Mouse (Mus musculus) CD4-positive helper T cell, adult 2 months (primary cell): ENCODE measurements around the gene Hist1h2ai.

Experiments
- DNase-seq: peaks from one replicate; pipeline ENCODE4 v3.0.0-alpha.2; 2012; ENCODE audit warnings: low read depth, missing footprints, low spot score

The Hist1h2ai gene

DNA sequence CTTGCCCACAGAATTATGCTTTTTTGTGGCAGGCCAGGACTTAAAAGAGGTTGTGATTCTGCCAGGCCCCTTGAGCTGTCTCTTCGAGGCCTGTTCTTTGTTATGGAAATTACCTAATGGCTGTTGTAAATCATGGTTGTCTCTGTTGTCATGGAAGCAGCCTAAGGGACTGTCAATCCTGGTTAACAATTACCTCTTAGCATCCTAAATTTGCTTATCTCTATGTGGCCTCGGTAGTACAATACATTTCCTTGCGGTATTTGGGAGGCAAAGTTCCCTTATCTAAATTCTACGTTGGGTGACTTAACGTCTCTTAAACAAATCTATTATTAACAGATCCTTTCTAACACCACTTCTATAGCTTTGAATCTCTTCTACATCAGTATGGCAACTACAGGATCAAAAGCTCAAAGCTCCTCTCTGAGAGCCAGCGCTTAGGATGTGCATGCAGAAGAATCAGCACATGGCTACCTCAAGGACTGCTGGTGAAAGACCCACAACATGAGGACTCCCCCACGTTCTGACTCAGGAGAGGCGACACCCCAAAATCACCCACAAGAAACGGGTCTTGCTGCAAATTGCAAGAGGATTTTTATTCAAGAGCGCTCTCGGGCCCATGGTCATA is 11.8 kb downstream of the Hist1h2ai start:
- DNase-seq: no peak

DNA sequence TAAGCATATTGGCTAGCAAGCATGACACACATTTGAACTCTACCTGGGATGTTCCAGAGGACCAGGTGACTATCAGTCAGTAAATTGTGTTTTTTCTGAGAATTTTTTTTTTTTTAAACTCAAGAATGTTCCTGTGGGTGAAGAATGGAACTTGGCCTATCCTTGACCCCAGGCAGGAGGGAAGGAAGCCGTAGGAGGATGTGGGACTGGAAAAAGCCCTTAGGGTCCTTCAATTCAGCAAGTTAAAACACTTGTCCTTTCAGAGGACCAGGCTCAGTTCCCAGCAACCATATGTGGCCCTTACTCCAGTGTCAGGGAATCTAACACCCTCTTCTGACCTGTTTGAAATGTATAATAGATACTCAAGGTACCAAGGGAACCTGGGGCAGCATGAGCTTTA is 13.3 kb downstream of the Hist1h2ai start:
- DNase-seq: no peak

GRCm38 (mm10) chr13:21733466-21733865 is 17.2 kb downstream of the Hist1h2ai start:
- no peak for DNase-seq

GRCm38 (mm10) chr13:21734010-21734905 is 18.0 kb downstream of the Hist1h2ai start:
- DNase-seq: peak; percentile 81

DNA sequence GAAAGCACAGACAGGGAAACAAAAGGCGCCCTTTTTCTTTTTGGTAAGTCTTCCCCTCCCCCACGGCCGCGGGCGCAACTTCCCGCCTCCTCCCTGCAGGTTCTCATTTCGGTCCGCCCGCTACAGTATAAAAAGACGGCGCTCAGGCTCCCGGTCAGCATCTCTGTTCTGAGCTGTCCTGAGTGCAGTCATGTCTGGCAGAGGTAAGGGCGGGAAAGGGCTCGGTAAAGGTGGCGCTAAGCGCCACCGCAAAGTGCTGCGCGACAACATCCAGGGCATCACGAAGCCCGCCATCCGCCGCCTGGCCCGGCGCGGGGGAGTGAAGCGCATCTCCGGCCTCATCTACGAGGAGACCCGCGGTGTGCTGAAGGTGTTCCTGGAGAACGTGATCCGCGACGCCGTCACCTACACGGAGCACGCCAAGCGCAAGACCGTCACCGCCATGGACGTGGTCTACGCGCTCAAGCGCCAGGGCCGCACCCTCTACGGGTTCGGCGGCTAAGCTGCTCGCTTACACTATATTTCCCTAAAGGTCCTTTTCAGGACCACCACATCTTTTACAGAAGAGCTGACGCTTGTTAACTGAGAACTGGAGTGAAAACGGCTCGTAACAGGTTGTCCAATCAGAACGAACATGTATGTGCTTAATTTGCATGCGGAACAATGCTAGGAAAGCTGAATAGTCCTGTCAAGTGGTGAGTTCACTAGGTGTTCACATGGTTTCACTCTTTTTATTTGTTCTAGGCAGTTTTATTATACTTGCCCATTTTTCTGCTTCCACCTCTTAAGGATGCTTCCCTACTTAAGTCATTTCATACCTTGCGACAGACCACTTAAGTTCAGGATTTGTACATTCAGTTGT is 18.9 kb downstream of the Hist1h2ai start, which contains the start of gene Hist1h4j:
Gene Hist1h4j (plus strand): TSS at position 159 of the 862 bp plus-strand sequence.
- DNase-seq: peak; percentile 83

DNA sequence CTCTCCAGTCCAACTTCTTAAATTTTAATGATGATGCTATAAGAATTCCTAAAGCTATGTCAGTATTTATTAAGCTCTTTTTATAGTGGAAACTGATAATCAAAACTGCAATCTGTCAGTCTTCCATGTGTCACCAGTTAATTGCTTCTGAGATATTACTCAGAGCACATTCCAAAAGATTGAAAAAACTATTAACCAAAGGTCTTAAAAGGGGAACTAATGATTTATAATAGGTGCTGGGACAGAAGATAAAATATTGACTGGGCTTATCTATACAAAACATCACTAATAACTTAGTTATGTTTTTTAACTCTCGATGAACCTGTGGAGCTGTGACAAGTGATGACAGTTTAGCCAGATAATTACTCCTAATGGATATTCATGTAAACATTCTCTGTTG is 28.8 kb downstream of the Hist1h2ai start:
- no peak for DNase-seq

DNA sequence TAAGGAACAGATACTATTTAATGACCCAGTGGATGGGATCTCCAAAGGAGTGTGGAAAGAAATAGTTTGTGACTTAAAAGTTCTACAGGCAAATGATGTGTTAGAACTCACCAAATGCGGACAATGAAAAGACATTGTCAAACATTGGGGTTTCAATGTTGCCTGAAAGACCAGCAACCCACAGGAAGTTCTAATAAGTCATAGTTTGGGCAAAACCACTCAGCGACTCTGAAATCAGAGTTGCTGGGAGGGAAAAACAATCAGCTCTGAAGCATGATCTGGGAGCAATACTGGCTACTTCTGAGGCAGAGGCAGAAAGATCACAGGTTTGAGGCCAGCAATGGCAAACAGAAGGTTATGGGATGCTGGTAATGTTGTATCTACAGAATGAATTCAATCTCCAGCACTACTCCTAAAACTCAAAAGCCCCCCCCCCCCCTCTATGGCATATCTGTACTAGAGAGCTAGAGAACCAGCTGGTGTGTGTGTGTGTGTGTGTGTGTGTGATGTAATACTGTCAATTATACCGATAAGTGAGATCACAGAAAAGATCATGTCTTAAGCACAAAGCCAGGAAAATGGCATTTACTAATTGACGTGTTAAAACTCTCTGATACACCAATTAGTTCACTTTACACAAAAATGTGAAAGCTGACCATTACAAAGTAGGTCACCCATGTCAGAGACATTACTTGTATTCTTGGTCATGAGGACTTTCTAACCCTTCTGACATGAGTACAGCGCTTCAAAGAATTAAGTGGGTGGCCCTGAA is 33.4 kb downstream of the Hist1h2ai start:
- peak; percentile 56 for DNase-seq

DNA sequence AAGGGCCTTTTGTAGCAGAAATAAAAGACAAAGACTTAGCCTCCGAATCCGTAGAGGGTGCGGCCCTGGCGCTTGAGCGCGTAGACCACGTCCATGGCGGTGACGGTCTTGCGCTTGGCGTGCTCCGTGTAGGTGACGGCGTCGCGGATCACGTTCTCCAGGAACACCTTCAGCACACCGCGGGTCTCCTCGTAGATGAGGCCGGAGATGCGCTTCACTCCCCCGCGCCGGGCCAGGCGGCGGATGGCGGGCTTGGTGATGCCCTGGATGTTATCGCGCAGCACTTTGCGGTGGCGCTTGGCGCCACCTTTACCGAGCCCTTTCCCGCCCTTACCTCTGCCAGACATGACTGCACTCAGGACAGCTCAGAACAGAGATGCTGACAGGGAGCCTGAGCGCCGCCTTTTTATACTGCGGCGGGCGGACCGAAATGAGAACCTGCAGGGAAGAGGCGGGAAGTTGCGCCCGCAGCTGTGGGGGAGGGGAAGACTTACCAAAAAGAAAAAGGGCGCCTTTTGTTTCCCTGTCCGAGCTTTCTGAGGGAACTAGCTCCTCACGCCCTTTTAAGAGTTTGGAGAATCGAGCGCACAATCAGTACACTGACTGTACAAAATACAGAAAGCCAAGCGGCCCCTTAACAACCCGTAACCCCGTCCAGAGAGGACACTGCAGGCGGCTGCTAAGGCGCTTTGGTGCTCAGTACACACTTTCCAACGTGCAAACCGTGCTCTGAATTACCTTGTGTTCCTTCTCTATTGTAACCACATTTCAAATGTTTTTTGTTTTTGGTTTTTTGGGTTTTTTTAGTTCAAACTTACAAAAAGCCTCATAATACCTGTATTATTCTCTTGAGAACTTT is 34.2 kb downstream of the Hist1h2ai start, which contains the start of gene Hist1h4k:
Gene Hist1h4k (minus strand): TSS at position 347 of the 859 bp plus-strand sequence.
- DNase-seq: peak; percentile 90

DNA sequence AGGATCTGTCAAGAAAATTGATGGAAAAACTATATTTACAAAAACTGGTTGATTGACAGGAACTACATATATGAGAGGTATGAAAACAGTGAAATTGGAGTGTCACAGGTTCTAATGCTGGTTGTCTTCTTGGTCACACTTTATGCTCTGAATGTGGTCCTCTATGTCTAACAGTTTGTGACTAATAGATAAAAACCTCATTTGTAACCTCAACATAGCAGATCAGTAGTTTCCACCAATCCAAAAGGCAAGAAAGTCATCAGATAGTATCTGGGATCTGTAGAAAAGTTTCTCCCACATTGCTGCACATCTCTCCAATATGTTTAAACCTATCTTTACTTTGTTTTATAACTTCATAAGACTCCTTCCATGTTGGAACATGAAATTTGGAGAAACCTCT is 35.2 kb downstream of the Hist1h2ai start:
- DNase-seq: no peak

DNA sequence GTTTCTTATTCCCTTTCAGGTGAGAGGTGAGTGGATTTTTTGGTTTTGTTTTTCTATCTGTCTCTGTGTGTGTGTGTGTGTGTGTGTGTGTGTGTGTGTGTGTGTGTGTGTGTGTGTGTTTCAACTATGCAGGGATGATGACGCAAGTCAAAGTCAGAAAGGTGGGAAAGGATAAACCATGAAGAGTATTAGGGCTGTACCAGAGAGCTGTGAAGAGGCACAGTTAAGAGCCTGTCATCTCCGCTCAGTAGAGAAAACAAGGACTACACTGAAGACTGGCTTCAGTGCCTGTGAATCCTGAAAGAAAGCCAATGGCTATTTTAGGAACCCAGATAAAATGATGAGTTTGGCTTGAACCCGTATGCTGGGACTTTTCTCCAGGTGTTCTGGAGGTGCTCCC is 35.6 kb downstream of the Hist1h2ai start:
- DNase-seq: no peak

- DNase-seq: no peak
Observed at GRCm38 (mm10) chr13:21752356-21752755, 36.1 kb downstream of the Hist1h2ai start.

DNA sequence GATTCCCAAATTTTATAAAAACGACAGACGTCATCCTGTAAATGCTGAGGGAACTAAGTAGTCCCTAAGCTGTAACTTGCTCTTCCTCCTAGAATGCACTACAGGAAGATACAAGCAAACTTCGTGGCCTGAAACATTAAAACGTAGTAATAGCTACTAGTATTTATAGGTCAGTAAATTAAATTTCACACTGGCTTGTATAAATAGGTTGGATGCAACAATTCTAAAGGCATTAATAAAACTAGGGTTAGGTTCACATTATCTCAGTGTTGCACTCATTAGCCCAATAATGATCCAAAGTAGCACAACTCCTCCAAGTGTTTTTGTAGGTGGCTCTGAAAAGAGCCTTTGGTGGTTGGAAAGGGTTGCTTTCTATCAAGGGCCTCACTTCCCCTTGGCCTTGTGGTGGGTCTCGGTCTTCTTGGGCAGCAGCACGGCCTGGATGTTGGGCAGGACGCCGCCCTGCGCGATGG is 36.9 kb downstream of the Hist1h2ai start:
- DNase-seq: peak; percentile 15

GRCm38 (mm10) chr13:21753524-21754285 is 37.5 kb downstream of the Hist1h2ai start, which contains the start of the genes Hist1h2ak and Hist1h2bn:
Gene Hist1h2ak, minus strand, starts transcription at chr13:21753827.
Gene Hist1h2bn, plus strand, starts transcription at chr13:21754123.
- DNase-seq: peak; percentile 92

- peak; percentile 62 for DNase-seq
Observed at GRCm38 (mm10) chr13:21754294-21755001, 38.2 kb downstream of the Hist1h2ai start.

DNA sequence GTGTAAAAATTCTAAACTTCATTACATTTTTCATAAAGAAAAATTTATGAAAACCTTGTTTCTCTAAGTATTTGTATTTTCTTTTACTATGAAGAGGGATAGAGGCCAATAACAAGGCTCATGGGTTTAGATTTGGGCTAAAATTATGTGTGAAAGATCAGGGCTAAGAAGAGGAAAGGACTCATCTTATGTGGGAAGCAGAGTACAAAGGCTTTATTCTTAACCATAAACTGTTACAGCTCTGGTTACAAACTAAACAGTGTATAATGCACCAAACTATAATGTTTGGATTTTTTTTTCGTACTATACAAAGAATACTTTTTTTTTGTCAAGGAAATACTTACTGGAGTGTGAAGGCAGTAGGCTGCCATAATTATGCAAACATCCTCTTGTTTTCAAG is 39.5 kb downstream of the Hist1h2ai start:
- DNase-seq: no peak
